Mouse (Mus musculus) left cerebral cortex, postnatal 25 days (tissue): ENCODE data around the gene Nae1. TPM values are rescaled to one million over a fixed set of nuclear protein-coding genes. Genes with fewer than 3 reads are reported as not detected.
"Not testable (repeated sequence)": the region's sequence is repeated elsewhere in the genome, so short reads cannot be mapped to it uniquely, and the experiment has no call there.

Experiments used
- DNase-seq, 2 experiments: peaks; one replicate each; pipeline ENCODE4 v3.0.0; 2022; ENCODE audit warnings: low spot score in 2 of 2, mixed read lengths in 1 of 2
- intact Hi-C: fragments of 180-260 bp; cut with DNase I; formaldehyde crosslinking; loops from one replicate; pipeline ENCODE4 v1.15.1; 2025
- total RNA-seq, 2 experiments: library from RNA; stranded (reverse); gene quantifications; 2 replicates each; pipeline ENCODE4 v1.2.3; 2021

Gene Nae1
- 10 to 100 TPM; 44.5 to 50.5 TPM for total RNA-seq

DNA sequence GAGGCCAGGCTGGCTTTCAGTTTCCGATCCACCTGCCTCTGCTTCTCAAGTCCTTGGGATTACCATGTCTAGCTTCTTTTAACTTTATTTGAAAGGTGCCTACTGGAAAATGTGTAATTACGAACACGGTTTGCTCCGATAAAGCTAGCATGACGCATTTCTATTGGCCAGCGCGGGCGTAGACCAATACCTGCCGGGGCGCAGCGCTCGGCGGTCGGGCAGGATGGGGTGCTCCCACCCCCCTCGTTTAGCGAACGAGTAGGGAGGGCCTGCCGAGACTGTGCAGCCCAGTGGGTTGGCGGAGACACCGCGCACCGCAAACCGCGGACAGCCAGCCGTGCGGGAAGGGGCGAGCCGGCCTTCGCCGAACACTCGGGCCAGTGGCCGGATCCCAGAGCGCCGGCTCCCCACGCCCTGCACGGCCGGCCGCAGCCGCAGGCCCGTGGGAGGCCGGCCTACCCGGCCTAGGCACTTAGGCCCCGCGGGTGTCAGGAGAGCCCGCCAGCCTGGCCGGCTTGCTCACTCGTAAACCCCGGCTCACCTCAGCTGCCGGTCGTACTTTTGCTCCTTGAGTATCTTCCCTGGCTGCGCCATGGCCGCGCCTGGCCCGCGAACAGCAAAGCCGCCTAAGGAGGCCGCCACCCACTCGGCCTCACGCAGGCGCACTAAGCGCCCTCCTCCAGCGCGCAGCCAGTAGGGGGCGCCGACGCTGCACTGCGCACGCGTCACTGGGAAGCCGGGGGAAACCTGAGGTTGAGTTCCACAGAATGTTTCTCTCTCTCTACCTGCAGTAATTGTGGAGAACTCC, at the start of gene Nae1, which contains the start of gene Car7:
Nae1 (minus strand) TSS at position 667 of the 808 bp plus-strand sequence.
Car7 (plus strand) TSS at position 719 of the 808 bp plus-strand sequence.
- intact Hi-C loops, result loop anchor here (1.0 to 5.0 kb wide), 2 partner anchors 36 to 92 kb away; partner anchors contain the start of gene Dync1li2
- DNase-seq, result peak; percentile 93 to 94

- DNase-seq, intact Hi-C loops: not testable (repeated sequence)
These were observed 43.2 kb upstream of the Nae1 start for GRCm38 (mm10) chr8:104577606-104578005.

DNA sequence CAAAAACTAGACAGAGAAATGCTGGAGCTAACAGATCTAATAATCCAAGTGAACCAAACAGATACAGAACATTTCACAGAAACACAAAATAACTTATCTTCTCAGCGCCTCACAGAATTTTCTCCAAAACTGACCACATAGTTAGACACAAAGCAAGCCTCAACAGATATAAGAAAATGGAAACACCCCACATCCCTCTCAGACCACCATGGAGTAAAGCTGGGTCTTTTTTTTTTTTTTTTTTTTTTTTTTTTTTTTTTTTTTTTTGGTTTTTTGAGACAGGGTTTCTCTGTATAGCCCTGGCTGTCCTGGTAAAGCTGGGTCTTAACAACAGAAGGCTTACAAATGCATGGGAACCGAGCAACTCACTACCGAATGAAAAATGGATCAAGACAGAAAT, 42.4 kb upstream of the Nae1 start:
- no peak for DNase-seq
- intact Hi-C loops, result no loop called here

GRCm38 (mm10) chr8:104570436-104571343, 36.3 kb upstream of the Nae1 start:
- DNase-seq, result peak; percentile 76 to 84
- intact Hi-C loops, result loop anchor here (1.0 to 2.0 kb wide), 2 partner anchors 36 to 226 kb away; partner anchors contain the start of genes Car7 and Nae1

DNA sequence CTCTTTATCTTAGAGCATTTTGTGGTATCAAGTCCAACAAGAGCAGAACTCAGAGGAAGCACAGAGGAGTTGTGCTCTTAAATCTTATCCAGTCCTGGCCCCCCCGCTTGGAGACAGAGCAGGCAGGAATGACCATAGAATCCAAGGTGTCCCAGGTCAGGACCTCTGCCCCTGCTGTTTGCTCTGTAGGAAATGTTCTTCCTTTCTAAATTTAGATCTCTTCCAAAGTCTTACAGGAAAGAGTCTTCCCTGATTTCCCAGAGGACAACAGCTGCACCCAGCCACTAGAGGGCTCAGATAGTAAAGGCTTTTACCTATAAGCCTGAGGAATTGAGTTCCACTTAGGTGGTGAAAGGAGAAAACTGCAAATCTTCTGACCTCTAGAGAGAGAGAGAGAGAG, 35.1 kb upstream of the Nae1 start:
- DNase-seq, result peak; percentile 21 to 53
- intact Hi-C loops, result no loop called here

GRCm38 (mm10) chr8:104565457-104565798, 31.0 kb upstream of the Nae1 start:
- intact Hi-C loops, result no loop called here
- DNase-seq, result no peak

GRCm38 (mm10) chr8:104564633-104565456, 30.4 kb upstream of the Nae1 start:
- intact Hi-C loops, result no loop called here
- peak; percentile 81 to 87 for DNase-seq

DNA sequence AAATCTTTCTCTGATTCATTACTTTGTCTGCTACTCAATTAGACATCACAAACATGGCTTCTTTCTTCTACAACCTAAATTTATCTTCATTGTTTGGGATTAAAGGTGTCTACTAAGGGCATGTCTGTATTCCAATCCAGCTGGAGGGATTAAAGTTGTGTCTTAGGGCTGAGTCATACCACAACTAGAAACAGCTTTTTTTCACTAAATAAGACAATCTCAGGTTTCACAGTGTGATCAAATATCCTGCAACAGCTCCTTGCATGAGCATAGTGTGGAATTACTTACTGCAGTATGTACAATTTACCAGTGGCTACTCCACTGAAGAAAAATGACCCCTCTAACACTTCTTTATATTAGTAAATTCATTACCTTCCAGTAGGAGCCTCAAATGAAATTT, 26.3 kb upstream of the Nae1 start:
- intact Hi-C loops, result no loop called here
- DNase-seq, result no peak

DNA sequence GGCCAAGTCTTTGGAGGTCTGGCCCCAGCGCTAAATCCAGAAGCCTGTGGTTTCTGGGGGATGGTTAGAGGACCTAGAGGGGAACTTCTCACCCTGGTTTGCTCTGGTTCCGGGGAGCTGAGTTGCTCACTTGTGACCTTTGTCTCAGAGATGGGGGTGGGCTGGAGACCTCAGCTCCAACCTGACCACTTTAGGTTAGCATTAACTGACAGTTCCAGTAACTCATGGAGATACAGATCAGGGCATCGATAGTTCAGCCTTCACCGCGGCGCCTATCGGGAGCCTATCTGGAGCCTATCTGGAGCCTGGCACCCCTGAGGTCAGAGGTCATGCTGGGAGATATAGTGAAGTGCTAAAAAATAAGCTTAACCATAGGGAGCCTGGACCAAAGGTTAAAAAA, 22.8 kb upstream of the Nae1 start:
- intact Hi-C loops, result no loop called here
- DNase-seq, result no peak

DNA sequence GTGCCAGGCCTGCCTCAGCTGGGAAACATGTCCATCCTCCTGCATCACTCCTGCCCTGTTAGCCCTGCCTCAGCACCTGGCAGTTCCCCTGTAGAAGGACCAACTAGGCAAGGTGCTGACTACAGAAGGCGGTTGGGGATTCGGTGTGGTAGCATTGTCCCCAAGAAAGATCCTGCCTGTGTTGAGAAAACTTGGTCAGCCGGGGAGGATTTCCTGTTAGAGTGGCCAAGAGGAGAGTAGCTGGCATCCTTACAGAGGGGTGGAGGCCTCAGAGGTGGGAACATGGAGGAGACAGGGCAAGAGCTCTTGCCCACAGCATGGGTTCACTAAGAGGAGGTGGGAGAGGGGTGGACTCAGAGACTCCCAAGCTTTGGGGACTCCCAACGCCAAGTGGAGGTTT, 20.8 kb upstream of the Nae1 start:
- intact Hi-C loops, result no loop called here
- no peak for DNase-seq

GRCm38 (mm10) chr8:104543440-104544045, 9.1 kb upstream of the Nae1 start:
- DNase-seq, result no peak
- intact Hi-C loops, result no loop called here

DNA sequence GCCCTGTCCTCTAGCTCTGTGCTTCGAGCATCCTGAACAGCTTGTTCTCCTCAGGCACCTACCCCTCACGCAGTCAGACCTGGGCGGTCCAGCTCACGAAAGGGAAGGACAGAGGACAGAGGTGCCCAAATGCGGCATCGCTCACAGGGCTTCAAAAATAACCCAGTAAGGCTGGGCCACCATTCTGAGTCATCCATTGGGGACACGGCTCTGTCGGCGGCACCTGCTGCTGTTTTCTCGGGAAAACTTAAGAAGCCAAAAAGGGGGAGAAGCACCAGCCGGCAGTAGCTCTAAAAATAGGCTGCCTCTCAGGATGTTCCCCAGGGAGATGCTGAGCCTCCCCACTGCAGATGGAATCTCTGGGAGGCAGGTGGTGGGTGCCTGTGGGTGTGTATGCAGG, 7.7 kb upstream of the Nae1 start:
- intact Hi-C loops, result no loop called here
- DNase-seq, result peak; percentile 76 to 97

DNA sequence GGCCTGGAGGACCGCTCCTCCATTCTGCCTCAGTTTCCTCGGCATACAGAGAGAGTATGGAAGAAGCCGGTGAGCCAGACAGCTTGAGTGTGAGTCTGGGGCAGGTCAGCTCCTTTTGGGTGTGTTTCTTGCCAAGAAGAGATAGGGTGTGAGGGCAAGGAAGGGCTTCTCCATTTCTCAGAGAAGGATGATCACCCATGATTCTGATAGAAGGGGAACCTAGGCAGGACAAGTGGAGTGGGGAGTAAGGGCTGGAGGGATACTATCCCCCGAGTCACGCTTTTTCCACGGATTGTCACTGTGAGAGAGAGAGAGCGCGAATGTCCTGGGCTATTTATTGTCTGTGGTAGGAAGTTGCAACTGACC, 7.1 kb upstream of the Nae1 start:
- no peak for DNase-seq
- intact Hi-C loops, result no loop called here

DNA sequence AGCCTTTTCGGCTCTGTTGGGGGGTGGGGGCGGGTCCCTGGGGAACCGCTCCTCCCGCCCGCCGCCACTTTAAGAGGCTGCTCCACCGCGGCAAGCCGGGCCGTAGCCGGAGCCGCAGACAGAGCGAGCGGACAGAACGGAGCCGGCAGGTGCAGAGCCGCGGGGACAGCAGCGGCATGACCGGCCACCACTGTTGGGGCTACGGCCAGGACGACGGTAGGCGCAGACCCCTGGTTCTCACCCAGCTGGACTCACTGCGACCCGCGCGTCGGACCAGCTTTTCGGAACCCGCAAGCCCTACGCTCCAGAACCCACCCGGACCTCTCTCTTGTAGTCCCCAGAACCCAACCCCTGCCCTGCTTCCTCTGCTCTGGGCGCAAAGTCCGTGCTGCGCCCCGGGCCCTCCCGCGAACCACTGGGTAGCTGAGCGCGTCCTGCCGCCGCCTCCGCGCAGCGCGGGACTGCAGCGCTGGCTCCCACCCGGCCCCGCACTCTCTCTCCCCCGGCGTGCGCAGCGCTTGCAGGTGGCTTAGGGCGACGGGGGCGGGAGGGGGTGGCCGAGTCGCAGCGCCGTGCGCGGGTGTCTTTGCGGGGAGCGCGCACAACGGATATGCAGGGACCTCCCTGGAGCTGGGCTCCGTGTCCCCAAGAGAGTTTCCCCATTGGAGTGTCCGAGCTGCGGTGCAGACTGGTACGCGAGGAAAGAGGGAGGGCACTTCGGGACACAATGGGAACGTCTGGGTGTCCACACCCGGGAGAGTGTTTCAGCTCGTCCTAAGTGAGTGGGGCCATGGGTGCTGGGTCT, 6.5 kb upstream of the Nae1 start:
- intact Hi-C loops, result no loop called here
- DNase-seq, result peak; percentile 58

DNA sequence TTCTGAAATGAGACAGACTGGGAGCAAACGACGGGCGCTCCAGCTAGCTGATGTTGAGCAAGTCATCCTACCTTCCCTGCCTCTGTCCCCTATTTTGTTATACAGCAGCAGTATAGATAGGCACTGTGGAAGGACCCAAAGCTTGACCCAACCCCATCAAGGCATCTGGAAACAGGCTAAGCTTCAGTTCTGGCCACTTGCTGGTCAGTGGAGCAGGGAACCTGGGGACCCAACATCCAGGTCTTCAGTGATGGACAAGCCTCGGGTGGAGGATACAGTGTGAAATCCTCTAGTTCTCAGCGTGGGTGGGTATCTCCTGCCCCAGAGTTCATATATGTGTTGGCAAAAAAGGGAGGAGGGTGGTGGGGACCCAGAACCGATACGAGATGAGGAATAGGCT, 5.8 kb upstream of the Nae1 start:
- intact Hi-C loops, result no loop called here
- DNase-seq, result no peak

- peak; percentile 45 to 83 for DNase-seq
- intact Hi-C loops, result loop anchor here (5.0 kb wide), 1 partner anchor 287 kb away; the partner anchor contains the start of gene Cklf
These were observed 5.1 kb upstream of the Nae1 start for GRCm38 (mm10) chr8:104539566-104539965.

DNA sequence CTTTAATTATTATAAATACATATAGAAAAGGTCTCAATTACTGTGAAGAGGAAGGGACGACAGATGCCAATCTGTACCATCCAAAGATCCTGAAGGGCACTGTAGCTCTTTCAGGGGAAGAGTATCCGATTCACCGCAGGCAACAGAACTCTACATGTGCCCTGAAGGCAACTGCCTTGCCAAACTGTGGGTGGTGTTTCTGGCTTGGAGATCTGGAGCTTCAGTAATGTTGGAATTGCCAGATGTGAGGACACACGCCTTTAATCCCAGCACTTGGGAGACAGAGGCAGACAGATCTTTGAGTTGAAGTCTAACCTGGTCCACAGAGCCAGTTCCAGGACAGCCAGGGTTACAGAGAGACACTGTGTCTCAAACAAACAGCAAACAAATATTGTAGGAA, 4.5 kb upstream of the Nae1 start:
- DNase-seq, result peak in 1 of 2 experiments; percentile 54
- intact Hi-C loops, result loop anchor here (5.0 kb wide), 1 partner anchor 287 kb away; the partner anchor contains the start of gene Cklf

DNA sequence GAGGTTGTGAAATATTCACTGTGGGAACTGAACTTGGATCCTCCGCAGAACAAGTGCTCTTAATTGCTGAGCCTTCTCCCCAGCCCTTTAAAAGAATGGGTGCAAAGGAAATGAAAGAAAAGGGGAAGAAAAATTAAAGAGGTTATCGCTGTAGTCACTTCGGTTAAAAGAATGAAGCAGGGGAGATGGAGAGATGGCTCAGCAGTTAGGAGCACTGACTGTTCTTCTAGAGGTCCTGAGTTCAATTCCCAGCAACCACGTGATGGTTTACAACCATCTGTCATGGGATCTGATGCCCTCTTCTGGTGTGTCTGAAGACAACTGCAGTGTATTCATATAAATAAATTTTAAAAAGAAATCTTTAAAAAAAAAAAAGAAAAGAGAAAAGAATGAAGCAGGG, 1.6 kb upstream of the Nae1 start:
- intact Hi-C loops, result loop anchor here (5.0 kb wide), 1 partner anchor 284 kb away; the partner anchor contains the start of gene Cklf
- DNase-seq, result no peak
